Mouse (Mus musculus) hindbrain, embryonic 10.5 days (tissue): ENCODE data around the gene P2rx3. TPM values are rescaled to one million over a fixed set of nuclear protein-coding genes. Genes with fewer than 3 reads are reported as not detected.
A peak's percentile ranks its signal among the peaks of the same experiment; 100 is the strongest.

ENCODE experiments used
- DNase-seq: peaks from one replicate; pipeline ENCODE4 v3.0.0-alpha.2; 2017; ENCODE audit warnings: low spot score
- H3K27ac ChIP-seq: fragments of 300-500 bp; sonication (generic); 2 replicates; pipeline ENCODE4 v1.5.1; 2016; ENCODE audit warnings: mild to moderate bottlenecking, moderate library complexity
- H3K27me3 ChIP-seq: fragments of 300-500 bp; sonication (generic); 2 replicates; pipeline ENCODE4 v1.6.1; 2016; ENCODE audit warnings: mild to moderate bottlenecking; ENCODE audit not compliant: poor library complexity, insufficient read depth, severe bottlenecking
- H3K36me3 ChIP-seq: fragments of 300-500 bp; sonication (generic); 2 replicates; pipeline ENCODE4 v1.6.1; 2016; ENCODE audit warnings: mild to moderate bottlenecking, moderate library complexity
- H3K4me1 ChIP-seq: fragments of 300-500 bp; sonication (generic); replicated peaks from 2 replicates; pipeline ENCODE4 v1.6.1; 2016; ENCODE audit warnings: mild to moderate bottlenecking
- H3K4me3 ChIP-seq: fragments of 300-500 bp; sonication (generic); 2 replicates; pipeline ENCODE4 v1.5.1; 2016; ENCODE audit warnings: mild to moderate bottlenecking, moderate library complexity
- H3K9me3 ChIP-seq: fragments of 300-500 bp; sonication (generic); 2 replicates; pipeline ENCODE4 v1.6.1; 2016; ENCODE audit warnings: mild to moderate bottlenecking, moderate library complexity
- WGBS: fragments of 180-500 bp; shearing (Covaris S2); methylation state at CpG from one replicate; pipeline ENCODE4 v1.1.7; 2016; 5-methylcytosine and 5-hydroxymethylcytosine counted together
- polyA plus RNA-seq: library from polyadenylated mRNA; unstranded; fragments of >200 nt; fragmentation: Nextera tagmentation; extraction: Ambion mirVana; gene quantifications from 2 replicates; pipeline ENCODE4 v1.2.1, GENCODE M21; 2016

Gene P2rx3
- polyA plus RNA-seq, result 18.0 and 20.5 TPM in 2 replicates

DNA sequence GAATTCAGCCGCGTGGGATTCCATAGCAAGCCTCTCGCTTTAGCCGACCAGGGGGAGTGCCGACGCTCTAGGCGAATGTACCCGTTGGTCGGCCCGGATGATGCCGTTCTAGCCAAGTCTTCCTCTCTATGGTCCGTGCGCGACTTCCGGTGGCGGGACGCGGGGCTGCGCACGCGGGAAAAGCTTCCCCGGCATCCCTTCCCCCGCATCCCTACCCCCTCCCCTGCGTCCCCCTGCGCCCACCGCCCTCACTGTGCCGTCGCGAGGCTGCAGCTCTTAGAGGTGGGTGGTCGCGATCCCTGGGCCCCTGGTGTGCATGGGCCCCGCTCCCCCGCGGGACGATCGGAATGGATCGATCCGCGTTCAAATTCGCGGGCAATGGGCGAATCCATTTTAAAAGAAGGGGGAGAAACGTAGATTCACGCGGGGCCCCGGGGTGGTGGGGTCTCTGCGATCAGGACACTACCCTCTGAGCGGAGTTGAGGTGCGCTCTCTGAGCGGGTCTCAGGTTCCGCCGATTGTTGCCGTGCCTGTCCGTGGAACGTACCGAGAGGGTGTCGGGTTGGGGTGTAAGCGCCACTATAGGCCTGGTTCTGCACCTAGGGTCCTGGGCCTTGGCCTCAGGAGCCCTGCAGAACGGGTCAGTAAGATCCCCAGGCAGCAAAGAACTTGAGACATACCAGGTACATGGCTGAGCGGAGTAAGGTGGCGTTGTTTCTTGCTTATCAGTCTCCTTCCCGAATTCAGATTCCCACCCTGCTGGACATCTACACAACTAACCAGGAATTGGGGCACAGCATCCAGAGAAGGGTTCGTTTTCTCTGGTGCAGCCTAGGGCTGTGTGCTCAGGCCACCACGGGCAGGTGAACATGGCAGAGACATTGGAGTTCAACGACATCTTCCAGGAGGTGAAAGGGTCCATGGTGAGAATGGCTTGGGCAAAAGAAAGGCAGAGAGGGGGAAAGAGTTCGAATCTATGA lies at the start of gene P2rx3, which contains the start of gene Ssrp1:
Gene P2rx3 (minus strand): TSS at position 416 of the 980 bp plus-strand sequence.
Gene Ssrp1 (plus strand): TSS at position 188 of the 980 bp plus-strand sequence.
- H3K4me3 ChIP-seq, result peak within 1 kb of the TSS; percentile 84
- H3K27ac ChIP-seq, result peak within 1 kb of the TSS; percentile 98
- no peaks in the 10 kb centered on the region for H3K27me3 ChIP-seq
- peaks cover 32% of the 10 kb centered on the region for H3K36me3 ChIP-seq
- no peaks in the 10 kb centered on the region for H3K9me3 ChIP-seq
- peaks cover 27% of the 10 kb centered on the region for H3K4me1 ChIP-seq
- DNase-seq, result peak; percentile 92
- WGBS, result under 1% methylated on average over 66 of the region's 66 CpGs

GRCm38 (mm10) chr2:85073751-85074150 lies 36.5 kb upstream of the P2rx3 start:
- no peak for DNase-seq
- Histone ChIP-seq H3K27me3 (no peaks in the 10 kb centered on the region), H3K9me3 (no peaks in the 10 kb centered on the region), H3K4me1 (peaks cover 6% of the 10 kb centered on the region; the same call in 1 of the 2 replicates), H3K27ac (no peak overlapping the region), H3K4me3 (no peak overlapping the region), H3K36me3 (peaks cover 58% of the 10 kb centered on the region)
- 89% methylated on average over 5 of the region's 5 CpGs for WGBS

- H3K4me1 ChIP-seq, result peaks cover 6% of the 10 kb centered on the region; the same call in 1 of the 2 replicates
- no peaks in the 10 kb centered on the region for H3K9me3 ChIP-seq
- H3K36me3 ChIP-seq, result peaks cover 60% of the 10 kb centered on the region
- H3K27me3 ChIP-seq, result no peaks in the 10 kb centered on the region
- H3K27ac ChIP-seq, result no peak overlapping the region
- DNase-seq, result no peak
- H3K4me3 ChIP-seq, result no peak overlapping the region
- WGBS, result 91% methylated on average over 5 of the region's 5 CpGs
Measured at GRCm38 (mm10) chr2:85071921-85072320, 34.7 kb upstream of the P2rx3 start.

GRCm38 (mm10) chr2:85070086-85070485 lies 32.8 kb upstream of the P2rx3 start:
- peaks cover 6% of the 10 kb centered on the region; the same call in 1 of the 2 replicates for H3K4me1 ChIP-seq
- no peaks in the 10 kb centered on the region for H3K27me3 ChIP-seq
- H3K27ac ChIP-seq, result no peak overlapping the region
- DNase-seq, result no peak
- peaks cover 74% of the 10 kb centered on the region for H3K36me3 ChIP-seq
- no peak overlapping the region for H3K4me3 ChIP-seq
- 76% methylated on average over 15 of the region's 15 CpGs for WGBS
- no peaks in the 10 kb centered on the region for H3K9me3 ChIP-seq

- no peak for DNase-seq
- 90% methylated on average over 2 of the region's 2 CpGs for WGBS
- peaks cover 74% of the 10 kb centered on the region for H3K36me3 ChIP-seq
- peaks cover 6% of the 10 kb centered on the region; the same call in 1 of the 2 replicates for H3K4me1 ChIP-seq
- H3K27me3 ChIP-seq, result no peaks in the 10 kb centered on the region
- no peak overlapping the region for H3K4me3 ChIP-seq
- no peaks in the 10 kb centered on the region for H3K9me3 ChIP-seq
- no peak overlapping the region for H3K27ac ChIP-seq
Measured at GRCm38 (mm10) chr2:85068626-85069025, 31.4 kb upstream of the P2rx3 start.

DNA sequence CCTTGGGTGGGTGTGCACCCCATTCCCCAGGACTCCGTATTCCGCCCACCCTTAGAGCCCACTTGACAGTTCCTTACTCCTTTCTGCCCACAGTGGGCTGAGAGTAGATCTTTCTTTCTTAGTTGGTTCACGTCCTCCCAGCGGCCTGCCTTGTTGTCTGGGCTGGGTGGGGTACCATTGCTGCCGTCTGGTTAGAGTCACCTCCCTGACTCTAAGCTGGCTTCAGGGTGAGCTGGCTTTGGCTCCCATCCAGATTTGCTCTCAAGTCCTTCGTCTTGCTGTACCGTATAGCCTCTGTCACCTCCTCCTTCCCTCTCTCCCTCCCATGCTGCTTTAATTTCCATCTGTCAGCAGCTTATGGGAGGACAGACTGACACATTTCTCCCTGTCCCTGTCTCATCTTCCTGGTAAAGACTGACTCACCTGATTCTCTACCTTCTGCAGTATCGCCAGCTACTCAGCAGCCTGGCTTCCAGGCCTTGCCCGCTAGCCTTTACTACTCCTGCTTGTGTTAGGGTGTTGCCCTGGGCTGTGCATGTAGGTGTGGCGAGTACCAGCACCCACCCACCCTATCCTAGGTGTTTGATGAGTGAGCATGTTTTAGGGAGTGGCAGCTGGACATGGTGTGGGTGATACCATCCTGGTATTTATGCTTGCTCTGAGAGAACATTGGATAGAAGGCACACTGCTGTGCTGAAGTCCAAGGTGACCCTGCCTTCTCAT lies 30.8 kb upstream of the P2rx3 start:
- no peaks in the 10 kb centered on the region for H3K27me3 ChIP-seq
- H3K27ac ChIP-seq, result no peak overlapping the region
- peaks cover 74% of the 10 kb centered on the region for H3K36me3 ChIP-seq
- WGBS, result 89% methylated on average over 10 of the region's 10 CpGs
- no peak overlapping the region for H3K4me3 ChIP-seq
- DNase-seq, result no peak
- H3K9me3 ChIP-seq, result no peaks in the 10 kb centered on the region
- H3K4me1 ChIP-seq, result peaks cover 6% of the 10 kb centered on the region; the same call in 1 of the 2 replicates

DNA sequence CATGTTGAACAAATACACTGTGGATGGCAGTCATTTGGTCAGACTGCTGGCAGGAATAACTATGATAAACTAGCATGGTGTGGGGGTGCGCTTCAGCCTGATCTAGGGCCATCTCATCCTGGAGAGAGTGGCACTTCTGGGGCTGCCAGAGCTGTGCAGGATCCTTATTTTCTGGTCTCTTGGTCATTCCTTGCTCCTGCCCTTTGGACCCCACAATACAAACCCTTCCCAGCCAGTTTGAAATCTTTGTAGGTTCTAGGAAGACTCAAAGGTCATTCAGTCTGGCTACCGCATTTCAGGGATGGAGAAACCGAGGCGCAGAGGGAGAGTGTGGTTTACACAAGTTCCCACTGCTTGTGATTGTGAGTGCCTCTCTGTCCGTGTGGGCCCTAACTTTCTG lies 29.7 kb upstream of the P2rx3 start:
- Histone ChIP-seq H3K9me3 (no peaks in the 10 kb centered on the region), H3K4me3 (no peak overlapping the region), H3K36me3 (peaks cover 74% of the 10 kb centered on the region), H3K4me1 (peaks cover 4% of the 10 kb centered on the region; the same call in 1 of the 2 replicates), H3K27ac (no peak overlapping the region), H3K27me3 (no peaks in the 10 kb centered on the region)
- no peak for DNase-seq
- WGBS, result 91% methylated on average over 5 of the region's 5 CpGs

DNA sequence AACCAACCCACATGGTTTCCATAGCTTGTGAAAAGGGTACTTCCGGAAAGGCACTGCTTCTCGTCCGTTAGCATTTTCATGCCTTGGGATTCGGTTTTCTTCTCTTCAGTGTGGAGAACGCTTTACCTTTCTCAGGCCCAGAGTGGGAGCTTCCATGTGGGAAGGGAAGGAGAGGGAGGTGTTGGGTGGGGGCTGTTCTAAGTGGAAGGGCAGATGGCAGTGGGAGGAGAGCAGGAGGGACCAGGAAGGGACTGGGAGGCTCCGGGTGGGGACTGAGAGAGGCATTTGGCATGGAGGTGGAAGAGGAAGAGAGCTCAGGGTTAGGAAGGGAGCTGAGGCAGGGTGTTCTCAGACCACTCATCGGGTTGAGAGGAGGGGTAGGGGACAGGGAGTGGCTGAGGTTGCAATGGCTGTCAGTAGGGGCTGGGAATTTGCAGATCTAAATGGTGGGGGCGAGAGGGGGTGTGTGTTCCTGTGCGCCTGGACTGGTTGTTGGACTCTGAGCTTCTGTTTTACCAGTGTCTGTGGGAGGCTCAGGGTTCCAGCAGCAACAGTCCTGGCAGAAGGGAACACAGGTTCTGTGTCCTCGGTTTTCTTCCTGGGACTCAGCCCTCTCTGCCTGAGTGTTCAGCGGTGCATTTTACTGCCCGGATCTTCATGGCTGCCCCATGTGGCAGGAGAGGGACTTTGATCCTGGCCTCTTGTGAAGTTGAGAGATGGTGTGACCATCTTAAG lies 28.0 kb upstream of the P2rx3 start:
- WGBS, result 90% methylated on average over 12 of the region's 12 CpGs

DNA sequence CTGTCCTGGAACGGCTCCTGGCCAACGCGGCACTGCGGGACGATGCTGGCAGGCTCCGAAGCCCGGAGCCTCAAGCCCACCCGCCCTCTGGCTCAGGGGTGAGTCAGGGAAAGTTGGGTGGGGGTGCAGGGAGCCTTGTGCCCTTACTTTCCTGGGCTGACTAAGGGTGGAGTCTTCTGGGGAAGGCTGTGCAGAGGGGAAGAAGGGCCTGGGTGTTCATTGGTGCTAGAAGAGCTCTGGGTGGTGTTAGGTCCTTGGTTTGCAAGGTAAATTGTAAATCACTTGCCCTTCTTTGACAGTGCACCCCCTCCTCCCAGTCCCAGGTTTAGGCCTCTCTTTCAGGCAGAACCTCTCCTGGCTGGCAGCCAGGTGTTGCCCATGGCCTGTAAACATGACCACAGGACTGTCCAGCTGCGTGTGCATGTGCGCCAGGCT lies 23.9 kb upstream of the P2rx3 start:
- H3K9me3 ChIP-seq, result no peaks in the 10 kb centered on the region
- peaks cover 100% of the 10 kb centered on the region for H3K36me3 ChIP-seq
- DNase-seq, result no peak
- no peaks in the 10 kb centered on the region for H3K27me3 ChIP-seq
- 44% methylated on average over 10 of the region's 10 CpGs for WGBS
- H3K4me1 ChIP-seq, result peaks cover 16% of the 10 kb centered on the region
- H3K4me3 ChIP-seq, result peak overlapping the region; percentile 35
- H3K27ac ChIP-seq, result peak overlapping the region; percentile 37; the same call in 1 of the 2 replicates

More for the DNA sequence above, 28.0 kb upstream of the P2rx3 start:
- H3K9me3 ChIP-seq, result no peaks in the 10 kb centered on the region
- no peak overlapping the region for H3K27ac ChIP-seq
- H3K4me3 ChIP-seq, result no peak overlapping the region
- no peak for DNase-seq
- H3K4me1 ChIP-seq, result peaks cover 13% of the 10 kb centered on the region
- H3K27me3 ChIP-seq, result no peaks in the 10 kb centered on the region
- peaks cover 74% of the 10 kb centered on the region for H3K36me3 ChIP-seq

GRCm38 (mm10) chr2:85060591-85061060 lies 23.4 kb upstream of the P2rx3 start:
- peak; percentile 27 for DNase-seq
- H3K4me1 ChIP-seq, result peaks cover 16% of the 10 kb centered on the region
- no peaks in the 10 kb centered on the region for H3K27me3 ChIP-seq
- WGBS, result 23% methylated on average over 11 of the region's 11 CpGs
- H3K27ac ChIP-seq, result peak overlapping the region; percentile 37; the same call in 1 of the 2 replicates
- no peaks in the 10 kb centered on the region for H3K9me3 ChIP-seq
- H3K4me3 ChIP-seq, result peak overlapping the region; percentile 35
- peaks cover 100% of the 10 kb centered on the region for H3K36me3 ChIP-seq

DNA sequence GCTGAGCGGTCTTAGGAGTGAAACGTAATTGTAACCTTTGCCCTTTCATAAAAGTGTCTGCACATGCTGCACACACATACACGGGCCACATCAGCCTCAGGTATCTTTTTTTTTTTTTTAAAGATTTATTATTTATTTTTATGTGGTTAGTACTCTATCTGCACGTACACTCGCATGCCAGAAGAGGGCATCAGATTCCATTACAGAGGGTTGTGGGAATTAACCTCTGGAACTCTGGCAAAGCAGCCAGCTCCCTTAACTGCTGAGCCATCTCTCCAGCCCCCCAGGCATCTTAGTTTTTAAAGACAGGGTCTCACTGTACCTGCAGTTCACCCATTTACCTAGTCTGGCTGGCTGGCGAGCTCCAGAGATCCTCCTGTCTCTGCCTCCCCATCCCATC lies 22.4 kb upstream of the P2rx3 start:
- DNase-seq, result no peak
- Histone ChIP-seq H3K27ac (no peak overlapping the region), H3K27me3 (no peaks in the 10 kb centered on the region), H3K4me1 (peaks cover 16% of the 10 kb centered on the region), H3K36me3 (peaks cover 100% of the 10 kb centered on the region), H3K9me3 (no peaks in the 10 kb centered on the region), H3K4me3 (no peak overlapping the region)
- WGBS, result 89% methylated on average over 6 of the region's 6 CpGs

DNA sequence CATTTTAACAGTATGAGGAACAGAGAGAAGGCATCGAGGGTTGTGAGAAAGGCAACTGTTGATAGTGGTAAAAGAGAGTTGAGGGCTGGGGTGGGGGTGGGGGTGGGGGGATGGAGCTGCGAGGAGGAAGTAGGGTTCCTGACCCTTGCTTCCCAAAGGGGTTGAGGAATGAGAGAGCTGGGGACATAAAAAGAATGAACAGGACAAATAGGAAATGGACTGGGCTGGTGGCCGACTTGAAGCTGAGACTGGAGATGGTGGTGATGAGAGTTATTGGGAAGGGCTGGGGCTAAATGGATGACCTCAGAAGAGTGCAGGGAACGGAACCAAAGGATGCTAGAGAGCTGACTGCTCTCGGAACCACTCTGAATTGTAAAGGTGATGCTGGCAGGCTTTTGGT lies 19.4 kb upstream of the P2rx3 start:
- no peak for DNase-seq
- H3K36me3 ChIP-seq, result peaks cover 100% of the 10 kb centered on the region
- 75% methylated on average over 5 of the region's 5 CpGs for WGBS
- H3K9me3 ChIP-seq, result no peaks in the 10 kb centered on the region
- H3K4me1 ChIP-seq, result peaks cover 25% of the 10 kb centered on the region
- H3K27ac ChIP-seq, result no peak overlapping the region
- no peak overlapping the region for H3K4me3 ChIP-seq
- no peaks in the 10 kb centered on the region for H3K27me3 ChIP-seq
